Mouse (Mus musculus) ES-E14 (cell line): ENCODE data around the gene Cfap69.

ENCODE experiments used
- CHD2 ChIP-seq: IDR thresholded peaks from 2 replicates; pipeline ENCODE4 v1.6.1; 2014; ENCODE audit warnings: mild to moderate bottlenecking, low read depth, low read length, inconsistent platforms
- HCFC1 ChIP-seq: IDR thresholded peaks from 2 replicates; pipeline ENCODE4 v1.6.1; 2012; ENCODE audit warnings: low read length, inconsistent platforms, borderline replicate concordance; ENCODE audit not compliant: insufficient read depth
- ZC3H11A ChIP-seq: IDR thresholded peaks from 2 replicates; pipeline ENCODE4 v1.6.1; 2012; ENCODE audit warnings: low read depth, mild to moderate bottlenecking, inconsistent platforms, low read length, borderline replicate concordance

- TF ChIP-seq CHD2 (no peak; the same call in 1 of the 2 replicates), ZC3H11A (no peak), HCFC1 (no peak)
These were observed 34.8 kb upstream of the Cfap69 start for GRCm38 (mm10) chr5:5698830-5699229.
